Mouse (Mus musculus) liver, embryonic 16.5 days (tissue): ENCODE measurements at regions not wholly inside any gene's neighbourhood (a gene's known extent, or its start where the extent isn't known, plus 50 kb on each side); places are given as distances from the start of the nearest gene placed in this dataset.

Source experiments
- ATAC-seq: fragments of 200-750 bp; cut with Nextera tagmentation; 2 replicates; pipeline ENCODE4 v1.8.0; 2017; ENCODE audit warnings: low read depth, mild to moderate bottlenecking, moderate number of reproducible peaks, moderate library complexity
- H3K27ac ChIP-seq: fragments of 300-500 bp; sonication (generic); 2 replicates; pipeline ENCODE4 v1.5.1; 2014; ENCODE audit warnings: mild to moderate bottlenecking, low read length
- H3K27me3 ChIP-seq: fragments of 300-500 bp; sonication (generic); 2 replicates; pipeline ENCODE4 v1.6.1; 2014; ENCODE audit warnings: low read depth, low read length, mixed read lengths; ENCODE audit not compliant: control insufficient read depth, insufficient read depth
- H3K36me3 ChIP-seq: fragments of 300-500 bp; sonication (generic); 2 replicates; pipeline ENCODE4 v1.6.1; 2014; ENCODE audit warnings: mild to moderate bottlenecking; ENCODE audit not compliant: control insufficient read depth, insufficient read depth
- H3K4me1 ChIP-seq: fragments of 300-500 bp; sonication (generic); 2 replicates; pipeline ENCODE4 v1.6.1; 2014; ENCODE audit warnings: low read depth, low read length, mixed read lengths; ENCODE audit not compliant: control insufficient read depth
- H3K4me2 ChIP-seq: fragments of 300-500 bp; sonication (generic); 2 replicates; pipeline ENCODE4 v1.6.1; 2014; ENCODE audit warnings: low read depth, low read length, mixed read lengths
- H3K4me3 ChIP-seq: fragments of 300-500 bp; sonication (generic); 2 replicates; pipeline ENCODE4 v1.5.1; 2014; ENCODE audit warnings: low read depth, mild to moderate bottlenecking, low read length
- H3K9ac ChIP-seq: fragments of 300-500 bp; sonication (generic); 2 replicates; pipeline ENCODE4 v1.6.1; 2014; ENCODE audit warnings: low read depth, low read length
- H3K9me3 ChIP-seq: fragments of 300-500 bp; sonication (generic); replicated peaks from 2 replicates; pipeline ENCODE4 v1.6.1; 2016; ENCODE audit warnings: low read length; ENCODE audit not compliant: control insufficient read depth
- WGBS: fragments of 180-500 bp; shearing (Covaris S2); extraction: QIAGEN DNeasy Blood & Tissue Kit; methylation state at CpG from one replicate; pipeline ENCODE4 v1.1.7; 2014; ENCODE audit not compliant: insufficient replicate concordance; 5-methylcytosine and 5-hydroxymethylcytosine counted together

DNA sequence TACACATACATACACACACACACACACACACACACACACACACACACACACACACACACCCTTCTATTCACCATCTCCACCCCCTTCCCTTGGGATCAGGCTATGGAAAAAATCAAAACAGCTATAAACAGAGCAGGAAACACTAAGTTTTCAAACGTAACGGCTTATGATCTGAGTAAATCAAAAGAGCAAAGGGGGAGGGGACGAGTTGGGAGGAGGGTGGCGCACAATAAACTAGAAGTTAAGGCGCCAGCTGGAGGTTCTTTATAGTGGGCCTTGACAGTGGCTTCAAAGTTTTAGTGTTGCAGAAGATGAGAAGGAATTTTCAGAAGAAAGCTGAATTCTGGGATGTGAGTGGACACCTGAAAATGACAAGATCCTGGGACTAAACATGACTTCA, 116.4 kb upstream of the Sash1 start:
- WGBS = 73% methylated on average over 5 of the region's 5 CpGs
- Histone ChIP-seq H3K9me3 (no peaks in the 10 kb centered on the region), H3K4me1 (no peaks in the 10 kb centered on the region), H3K27me3 (no peaks in the 10 kb centered on the region), H3K27ac (no peak overlapping the region), H3K4me2 (no peak overlapping the region), H3K9ac (no peak overlapping the region), H3K4me3 (no peak overlapping the region), H3K36me3 (no peaks in the 10 kb centered on the region)
- ATAC-seq = no peak

DNA sequence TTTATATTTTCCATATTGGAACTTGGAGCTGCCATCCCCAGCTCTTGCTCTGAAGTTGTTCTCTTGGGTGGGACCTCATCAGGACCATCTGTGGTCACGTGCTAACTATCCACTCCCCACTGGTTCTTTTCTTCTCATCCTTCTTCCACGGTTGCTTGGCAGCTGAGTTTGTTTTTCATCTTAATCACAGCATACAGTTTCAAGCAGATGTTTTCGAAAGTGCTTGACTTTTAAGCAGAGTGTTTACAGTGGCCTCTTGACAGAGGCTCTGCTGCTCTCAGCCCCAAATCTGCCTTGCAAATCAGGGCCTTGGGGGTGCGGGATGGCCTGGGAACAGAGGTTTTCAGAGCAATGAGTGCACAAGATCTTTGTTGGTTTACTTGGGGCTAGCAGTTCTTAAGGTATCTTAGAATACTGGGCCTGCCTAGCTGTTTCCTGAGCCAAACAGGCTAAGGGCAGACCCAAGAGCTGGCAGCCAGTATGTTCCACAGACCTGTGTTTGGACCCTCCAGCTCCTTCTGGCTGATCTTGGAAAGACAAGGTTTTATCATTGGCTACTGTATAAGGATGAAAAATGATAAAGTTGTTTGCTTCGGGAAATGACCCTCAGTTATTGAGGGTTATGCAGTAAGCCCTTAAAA, 113.0 kb upstream of the Sash1 start:
- WGBS = 37% methylated on average over 5 of the region's 5 CpGs
- H3K27ac ChIP-seq = no peak overlapping the region
- ATAC-seq = no peak

DNA sequence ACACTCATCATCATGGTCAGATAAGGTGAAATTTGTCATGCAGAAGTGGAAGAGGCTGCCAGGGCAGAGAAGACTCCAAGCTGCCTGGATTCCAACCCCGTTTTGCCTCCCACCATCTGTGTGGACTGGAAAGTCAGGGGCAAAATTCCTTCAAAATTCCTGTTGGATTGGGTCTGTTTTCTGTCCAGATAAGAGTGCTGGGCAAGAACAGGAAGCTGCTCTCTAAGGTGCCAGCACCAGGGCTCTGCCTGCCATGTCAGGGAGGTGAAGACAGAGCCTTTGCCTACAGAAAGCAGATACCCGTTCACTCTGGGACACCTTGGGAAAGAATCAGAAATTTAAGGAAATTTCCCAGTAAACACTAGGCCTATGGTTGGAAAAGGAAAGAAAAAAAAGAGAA, 112.5 kb upstream of the Sash1 start:
- Histone ChIP-seq H3K4me1 (no peaks in the 10 kb centered on the region), H3K4me3 (no peak overlapping the region), H3K36me3 (no peaks in the 10 kb centered on the region), H3K27me3 (no peaks in the 10 kb centered on the region), H3K27ac (no peak overlapping the region), H3K4me2 (no peak overlapping the region), H3K9ac (no peak overlapping the region), H3K9me3 (no peaks in the 10 kb centered on the region)
- no peak for ATAC-seq
- 43% methylated on average over 2 of the region's 2 CpGs for WGBS

More for the DNA sequence above, 113.0 kb upstream of the Sash1 start:
- Histone ChIP-seq H3K27me3 (no peaks in the 10 kb centered on the region), H3K4me3 (no peak overlapping the region), H3K4me2 (no peak overlapping the region), H3K9ac (no peak overlapping the region), H3K9me3 (no peaks in the 10 kb centered on the region), H3K36me3 (no peaks in the 10 kb centered on the region), H3K4me1 (no peaks in the 10 kb centered on the region)

GRCm38 (mm10) chr10:8995097-8995496, 109.2 kb upstream of the Sash1 start:
- H3K4me3 ChIP-seq = no peak overlapping the region
- H3K27me3 ChIP-seq = no peaks in the 10 kb centered on the region
- no peak overlapping the region for H3K27ac ChIP-seq
- ATAC-seq = no peak
- H3K4me2 ChIP-seq = no peak overlapping the region
- 45% methylated on average over 3 of the region's 3 CpGs for WGBS
- no peak overlapping the region for H3K9ac ChIP-seq
- no peaks in the 10 kb centered on the region for H3K36me3 ChIP-seq
- no peaks in the 10 kb centered on the region for H3K4me1 ChIP-seq
- no peaks in the 10 kb centered on the region for H3K9me3 ChIP-seq

DNA sequence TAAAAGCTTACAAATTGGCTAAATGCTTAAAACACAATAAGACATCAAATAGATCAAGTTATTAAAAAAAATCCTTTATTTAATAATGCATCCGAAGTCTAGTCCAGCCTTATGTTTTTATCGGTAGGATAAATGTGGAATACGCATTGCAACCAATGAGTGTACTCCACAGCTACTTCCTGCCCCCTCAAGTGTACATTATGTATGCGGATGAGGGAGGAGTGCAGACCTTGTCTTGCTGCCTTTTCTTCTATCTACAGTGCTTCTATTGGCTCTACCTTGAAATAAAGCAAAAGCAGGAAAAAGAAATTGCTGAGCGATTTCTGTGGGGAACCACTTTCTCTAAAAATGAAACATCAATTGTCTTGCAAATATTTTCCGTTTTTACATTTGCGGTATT, 100.5 kb upstream of the Sash1 start:
- H3K36me3 ChIP-seq = no peaks in the 10 kb centered on the region
- H3K4me2 ChIP-seq = no peak overlapping the region
- no peaks in the 10 kb centered on the region for H3K4me1 ChIP-seq
- H3K9me3 ChIP-seq = no peaks in the 10 kb centered on the region
- no peak overlapping the region for H3K4me3 ChIP-seq
- H3K9ac ChIP-seq = no peak overlapping the region
- WGBS = 80% methylated on average over 7 of the region's 7 CpGs
- no peak overlapping the region for H3K27ac ChIP-seq
- ATAC-seq = no peak
- no peaks in the 10 kb centered on the region for H3K27me3 ChIP-seq

- Histone ChIP-seq H3K9me3 (no peaks in the 10 kb centered on the region), H3K9ac (no peak overlapping the region), H3K4me3 (no peak overlapping the region), H3K27ac (no peak overlapping the region), H3K36me3 (no peaks in the 10 kb centered on the region), H3K4me2 (no peak overlapping the region), H3K27me3 (no peaks in the 10 kb centered on the region), H3K4me1 (no peaks in the 10 kb centered on the region)
- no peak for ATAC-seq
- 51% methylated on average over 4 of the region's 4 CpGs for WGBS
Measured at GRCm38 (mm10) chr10:8983347-8983746, 97.5 kb upstream of the Sash1 start.

DNA sequence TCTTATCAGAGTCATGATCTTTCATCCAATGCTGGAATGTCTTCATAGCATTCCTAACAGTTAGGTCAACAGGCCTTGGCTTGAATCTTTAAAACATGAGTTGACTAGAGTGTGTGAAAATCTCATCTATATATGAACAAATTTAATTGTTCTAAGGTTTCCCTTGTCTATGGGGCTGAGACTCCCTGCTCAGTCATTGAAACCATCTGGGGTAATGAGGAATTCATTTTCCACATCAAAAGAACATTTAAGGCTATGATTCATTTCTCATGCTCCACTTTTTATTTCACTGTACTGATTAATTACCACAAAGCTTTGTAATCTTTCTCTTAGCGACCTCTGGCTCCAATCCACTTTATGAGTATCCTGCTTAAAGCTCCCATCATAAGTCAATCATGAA, 94.7 kb upstream of the Sash1 start:
- H3K9ac ChIP-seq = no peak overlapping the region
- no peaks in the 10 kb centered on the region for H3K27me3 ChIP-seq
- H3K36me3 ChIP-seq = no peaks in the 10 kb centered on the region
- H3K27ac ChIP-seq = no peak overlapping the region
- H3K9me3 ChIP-seq = no peaks in the 10 kb centered on the region
- no peak for ATAC-seq
- H3K4me1 ChIP-seq = no peaks in the 10 kb centered on the region
- H3K4me3 ChIP-seq = no peak overlapping the region
- no peak overlapping the region for H3K4me2 ChIP-seq
- 56% methylated on average over 1 of the region's 1 CpGs for WGBS

GRCm38 (mm10) chr10:8978595-8978994, 92.7 kb upstream of the Sash1 start:
- Histone ChIP-seq H3K9ac (no peak overlapping the region), H3K4me2 (no peak overlapping the region)
- WGBS = 70% methylated on average over 3 of the region's 3 CpGs

DNA sequence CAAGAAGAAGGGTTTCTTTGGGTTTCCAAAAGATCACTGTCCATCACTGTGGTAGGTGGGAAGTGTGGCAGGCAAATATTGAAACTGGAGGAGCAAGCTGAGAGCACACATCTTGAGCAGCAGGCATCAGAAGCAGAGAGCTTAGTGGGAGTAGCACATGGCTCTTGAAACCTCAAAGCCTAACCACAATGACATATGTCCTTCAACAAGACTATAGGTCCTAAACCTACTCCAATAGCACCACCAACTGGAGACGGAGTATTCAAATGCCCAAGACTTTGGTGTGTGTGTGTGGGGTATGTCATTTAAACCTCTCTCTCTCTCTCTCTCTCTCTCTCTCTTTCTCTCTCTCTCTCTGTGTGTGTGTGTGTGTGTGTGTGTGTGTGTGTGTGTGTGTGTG, 88.1 kb upstream of the Sash1 start:
- ATAC-seq = no peak
- no peak overlapping the region for H3K4me3 ChIP-seq
- no peaks in the 10 kb centered on the region for H3K27me3 ChIP-seq
- H3K4me2 ChIP-seq = no peak overlapping the region
- no peaks in the 10 kb centered on the region for H3K9me3 ChIP-seq
- no peaks in the 10 kb centered on the region for H3K4me1 ChIP-seq
- no peak overlapping the region for H3K27ac ChIP-seq
- no peaks in the 10 kb centered on the region for H3K36me3 ChIP-seq
- 18% methylated on average over 1 of the region's 1 CpGs for WGBS
- H3K9ac ChIP-seq = no peak overlapping the region

More at GRCm38 (mm10) chr10:8978595-8978994, 92.7 kb upstream of the Sash1 start:
- Histone ChIP-seq H3K4me1 (no peaks in the 10 kb centered on the region), H3K27ac (no peak overlapping the region), H3K36me3 (no peaks in the 10 kb centered on the region), H3K4me3 (no peak overlapping the region), H3K27me3 (no peaks in the 10 kb centered on the region), H3K9me3 (no peaks in the 10 kb centered on the region)
- ATAC-seq = no peak
